Mouse (Mus musculus) MEL (cell line): Measurements from ENCODE around the gene Pcsk2. TPM values are rescaled to one million over a fixed set of nuclear protein-coding genes. Genes with fewer than 3 reads are reported as not detected.

Source experiments
- DNase-seq: peaks from one replicate; pipeline ENCODE4 v3.0.0; 2011; ENCODE audit warnings: low read depth, low spot score
- H3K27ac ChIP-seq: 2 replicates; pipeline ENCODE4 v1.5.1; 2012; ENCODE audit warnings: low read depth, mild to moderate bottlenecking, control low read depth, low read length, moderate library complexity; ENCODE audit not compliant: control insufficient read depth
- H3K27me3 ChIP-seq, 2 experiments: fragments of 150-350 bp in 1 of 2; sonication (generic) in 1 of 2; 2 replicates each; pipeline ENCODE4 v1.6.1; 2012; ENCODE audit warnings: low read length in 2 of 2, mild to moderate bottlenecking in 2 of 2, improper control_type of control experiment in 1 of 2, moderate library complexity in 1 of 2; ENCODE audit not compliant: insufficient read depth in 2 of 2, control insufficient read depth in 1 of 2
- H3K36me3 ChIP-seq, 2 experiments: 2 replicates each; pipeline ENCODE4 v1.6.1; 2012 to 2014; ENCODE audit warnings: low read length in 2 of 2, improper control_type of control experiment in 1 of 2, inconsistent platforms in 1 of 2, mild to moderate bottlenecking in 1 of 2; ENCODE audit not compliant: insufficient read depth in 2 of 2, control insufficient read depth in 1 of 2
- H3K4me1 ChIP-seq, 2 experiments: fragments of 150-350 bp in 1 of 2; sonication (generic) in 1 of 2; 2 replicates each; pipeline ENCODE4 v1.6.1; 2012; ENCODE audit warnings: low read length in 2 of 2, improper control_type of control experiment in 1 of 2, mild to moderate bottlenecking in 1 of 2; ENCODE audit not compliant: insufficient read depth in 2 of 2, control insufficient read depth in 1 of 2
- H3K4me3 ChIP-seq, 2 experiments: fragments of 150-350 bp in 1 of 2; sonication (generic) in 1 of 2; 2 replicates each; pipeline ENCODE4 v1.5.1; 2012; ENCODE audit warnings: low read depth in 2 of 2, low read length in 2 of 2, mild to moderate bottlenecking in 2 of 2, moderate library complexity in 2 of 2, control low read depth in 1 of 2, improper control_type of control experiment in 1 of 2; ENCODE audit not compliant: control insufficient read depth in 1 of 2, insufficient read depth in 1 of 2
- H3K79me2 ChIP-seq: 2 replicates; pipeline ENCODE4 v1.6.1; 2012; ENCODE audit warnings: mild to moderate bottlenecking, low read length, moderate library complexity; ENCODE audit not compliant: control insufficient read depth, poor library complexity, insufficient read depth
- H3K9ac ChIP-seq: 2 replicates; pipeline ENCODE4 v1.6.1; 2012; ENCODE audit warnings: low read depth, mild to moderate bottlenecking, control low read depth, low read length, moderate library complexity; ENCODE audit not compliant: control insufficient read depth, poor library complexity, severe bottlenecking
- H3K9me3 ChIP-seq: fragments of 150-350 bp; sonication (generic); replicated peaks from 2 replicates; pipeline ENCODE4 v1.6.1; 2012; ENCODE audit warnings: mild to moderate bottlenecking, low read length, improper control_type of control experiment, moderate library complexity; ENCODE audit not compliant: insufficient read depth
- BHLHE40 ChIP-seq: IDR thresholded peaks from 2 replicates; pipeline ENCODE4 v1.6.1; 2012; ENCODE audit warnings: low read depth, mild to moderate bottlenecking, inconsistent platforms, low read length, improper control_type of control experiment, borderline replicate concordance
- E2F4 ChIP-seq: IDR thresholded peaks from 2 replicates; pipeline ENCODE4 v1.6.1; 2011; ENCODE audit warnings: low read depth, low read length, improper control_type of control experiment, borderline replicate concordance
- ELF1 ChIP-seq: IDR thresholded peaks from 2 replicates; pipeline ENCODE4 v1.6.1; 2014; ENCODE audit warnings: low read depth, mild to moderate bottlenecking, inconsistent platforms, low read length, improper control_type of control experiment, moderate library complexity
- GABPA ChIP-seq: IDR thresholded peaks from 2 replicates; pipeline ENCODE4 v1.6.1; 2012; ENCODE audit warnings: low read depth, mild to moderate bottlenecking, inconsistent platforms, low read length, improper control_type of control experiment, moderate library complexity
- HCFC1 ChIP-seq: IDR thresholded peaks from 2 replicates; pipeline ENCODE4 v1.6.1; 2012; ENCODE audit warnings: low read depth, mild to moderate bottlenecking, inconsistent platforms, low read length, improper control_type of control experiment, moderate library complexity
- KAT2A ChIP-seq: conservative IDR thresholded peaks from 2 replicates; pipeline ENCODE4 v1.6.1; 2012; ENCODE audit warnings: low read depth, low read length, improper control_type of control experiment, inconsistent platforms
- MAX ChIP-seq: IDR thresholded peaks from 2 replicates; pipeline ENCODE4 v1.6.1; 2011; ENCODE audit warnings: low read length, improper control_type of control experiment
- MYB ChIP-seq: IDR thresholded peaks from 2 replicates; pipeline ENCODE4 v1.6.1; 2011; ENCODE audit warnings: mild to moderate bottlenecking, low read depth, low read length, improper control_type of control experiment
- MYC ChIP-seq: IDR thresholded peaks from 2 replicates; pipeline ENCODE4 v1.6.1; 2011; ENCODE audit warnings: low read depth, mild to moderate bottlenecking, low read length, improper control_type of control experiment, moderate library complexity
- NELFE ChIP-seq: IDR thresholded peaks from 2 replicates; pipeline ENCODE4 v1.6.1; 2011; ENCODE audit warnings: low read depth, low read length, improper control_type of control experiment
- POLR2A ChIP-seq, 2 experiments: IDR thresholded peaks; 2 replicates each; pipeline ENCODE4 v1.6.1; 2011 to 2012; ENCODE audit warnings: low read length in 2 of 2, mild to moderate bottlenecking in 2 of 2, control low read depth in 1 of 2, improper control_type of control experiment in 1 of 2, low read depth in 1 of 2, moderate library complexity in 1 of 2; ENCODE audit not compliant: control insufficient read depth in 1 of 2, insufficient read depth in 1 of 2, poor library complexity in 1 of 2
- RCOR1 ChIP-seq: IDR thresholded peaks from 2 replicates; pipeline ENCODE4 v1.6.1; 2012; ENCODE audit warnings: low read depth, mild to moderate bottlenecking, inconsistent platforms, low read length, improper control_type of control experiment
- SIN3A ChIP-seq: IDR thresholded peaks from 2 replicates; pipeline ENCODE4 v1.6.1; 2012; ENCODE audit warnings: low read length, improper control_type of control experiment, inconsistent platforms
- TBP ChIP-seq: IDR thresholded peaks from 2 replicates; pipeline ENCODE4 v1.8.0; 2011; ENCODE audit warnings: low read depth, low read length, improper control_type of control experiment
- TCF12 ChIP-seq: IDR thresholded peaks from 2 replicates; pipeline ENCODE4 v1.6.1; 2014; ENCODE audit warnings: low read depth, mild to moderate bottlenecking, inconsistent platforms, low read length, improper control_type of control experiment, moderate library complexity
- UBTF ChIP-seq: IDR thresholded peaks from 2 replicates; pipeline ENCODE4 v1.6.1; 2012; ENCODE audit warnings: low read depth, mild to moderate bottlenecking, inconsistent platforms, low read length, improper control_type of control experiment, moderate library complexity, borderline replicate concordance; ENCODE audit not compliant: insufficient read depth
- USF1 ChIP-seq: IDR thresholded peaks from 2 replicates; pipeline ENCODE4 v1.6.1; 2014; ENCODE audit warnings: low read depth, mild to moderate bottlenecking, inconsistent platforms, low read length, improper control_type of control experiment, moderate library complexity
- ZC3H11A ChIP-seq: IDR thresholded peaks from 2 replicates; pipeline ENCODE4 v1.6.1; 2012; ENCODE audit warnings: low read depth, mild to moderate bottlenecking, inconsistent platforms, low read length, improper control_type of control experiment
- ZKSCAN1 ChIP-seq: IDR thresholded peaks from 2 replicates; pipeline ENCODE4 v1.6.1; 2012; ENCODE audit warnings: low read depth, mild to moderate bottlenecking, inconsistent platforms, low read length, improper control_type of control experiment, moderate library complexity
- polyA plus RNA-seq, 2 experiments: library from polyadenylated mRNA; stranded (reverse) in 1 of 2; unstranded in 1 of 2; fragments of >175 nt in 1 of 2; fragments of >200 nt in 1 of 2; gene quantifications; 2 replicates each; pipeline versions ENCODE4 v1.2.1 to v1.2.4; 2012; ENCODE audit warnings: low replicate concordance in 2 of 2, low read depth in 1 of 2; ENCODE audit not compliant: insufficient read length in 2 of 2, insufficient read depth in 1 of 2, missing spikeins in 1 of 2
- total RNA-seq: library from RNA; depleted of rRNA; stranded (reverse); fragments of 300-350 nt; gene quantifications from 2 replicates; pipeline ENCODE4 v1.2.3, GENCODE M21; 2012

Gene Pcsk2
- total and polyA plus RNA-seq, 3 experiments, result not detected

- H3K4me3 ChIP-seq, result no peak overlapping the region
- no peaks in the 10 kb centered on the region for H3K4me1 ChIP-seq
- no peaks in the 10 kb centered on the region; a peak in 1 of 4 replicates for H3K27me3 ChIP-seq
- no peak overlapping the region for H3K9ac ChIP-seq
- no peaks in the 10 kb centered on the region for H3K36me3 ChIP-seq
- no peak for DNase-seq
- no peaks in the 10 kb centered on the region for H3K9me3 ChIP-seq
- no peak overlapping the region for H3K27ac ChIP-seq
- TF ChIP-seq SIN3A (no peak), MYC (no peak), ZC3H11A (no peak), USF1 (no peak)
- no peaks in the 10 kb centered on the region for H3K79me2 ChIP-seq
These were observed 178.1 kb downstream of the Pcsk2 start for GRCm38 (mm10) chr2:143724101-143724500.

DNA sequence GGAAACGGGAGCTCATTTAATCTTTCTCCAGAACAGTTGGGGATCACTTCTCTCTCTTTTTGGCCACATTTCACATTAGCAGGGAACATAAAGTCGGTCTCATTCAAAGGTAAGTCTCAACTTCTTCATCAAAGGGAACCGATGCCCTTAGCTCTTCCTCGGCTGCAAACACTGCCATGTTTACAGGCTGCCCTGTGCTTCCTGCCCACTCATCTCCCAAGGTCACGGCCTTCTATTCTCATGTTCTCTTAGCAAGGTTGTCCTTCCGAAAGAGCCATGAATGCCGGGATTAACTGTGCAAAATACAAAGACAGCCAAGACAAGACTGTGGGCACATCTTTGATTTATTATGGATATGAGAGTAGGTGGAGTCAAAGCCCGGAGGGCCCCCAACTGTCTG, 178.8 kb downstream of the Pcsk2 start:
- Histone ChIP-seq H3K4me3 (no peak overlapping the region), H3K27me3 (no peaks in the 10 kb centered on the region; a peak in 1 of 4 replicates), H3K4me1 (no peaks in the 10 kb centered on the region), H3K27ac (no peak overlapping the region), H3K79me2 (no peaks in the 10 kb centered on the region), H3K9ac (no peak overlapping the region), H3K9me3 (no peaks in the 10 kb centered on the region), H3K36me3 (no peaks in the 10 kb centered on the region)
- TF ChIP-seq POLR2A (IDR thresholded peaks at IDR 0.05; ENCODE audit: control insufficient read depth in 1 of 2, insufficient read depth in 1 of 2, low read depth in 1 of 2, low read length in 2 of 2, poor library complexity in 1 of 2) (no peak), E2F4 (no peak), BHLHE40 (no peak), HCFC1 (no peak), UBTF (no peak), GABPA (no peak), NELFE (no peak), TBP (no peak), USF1 (no peak), ZKSCAN1 (no peak), MYC (no peak), MYB (no peak)
- DNase-seq, result no peak

- Histone ChIP-seq H3K79me2 (no peaks in the 10 kb centered on the region), H3K9me3 (no peaks in the 10 kb centered on the region), H3K27ac (no peak overlapping the region), H3K4me1 (no peaks in the 10 kb centered on the region), H3K9ac (no peak overlapping the region), H3K27me3 (no peaks in the 10 kb centered on the region), H3K36me3 (no peaks in the 10 kb centered on the region), H3K4me3 (no peak overlapping the region)
- no peak for DNase-seq
- TF ChIP-seq RCOR1, result no peak
- no peak for TF ChIP-seq KAT2A
- TF ChIP-seq ELF1, result no peak
- TF ChIP-seq TCF12, result no peak
- no peak for TF ChIP-seq UBTF
- no peak for TF ChIP-seq MYB
- no peak for TF ChIP-seq USF1
- TF ChIP-seq MAX, result no peak
These were observed 186.5 kb downstream of the Pcsk2 start for GRCm38 (mm10) chr2:143732501-143732900.
